Comparison of ENCODE assay signal across 8 mouse cellular contexts in the genomic region with DNA sequence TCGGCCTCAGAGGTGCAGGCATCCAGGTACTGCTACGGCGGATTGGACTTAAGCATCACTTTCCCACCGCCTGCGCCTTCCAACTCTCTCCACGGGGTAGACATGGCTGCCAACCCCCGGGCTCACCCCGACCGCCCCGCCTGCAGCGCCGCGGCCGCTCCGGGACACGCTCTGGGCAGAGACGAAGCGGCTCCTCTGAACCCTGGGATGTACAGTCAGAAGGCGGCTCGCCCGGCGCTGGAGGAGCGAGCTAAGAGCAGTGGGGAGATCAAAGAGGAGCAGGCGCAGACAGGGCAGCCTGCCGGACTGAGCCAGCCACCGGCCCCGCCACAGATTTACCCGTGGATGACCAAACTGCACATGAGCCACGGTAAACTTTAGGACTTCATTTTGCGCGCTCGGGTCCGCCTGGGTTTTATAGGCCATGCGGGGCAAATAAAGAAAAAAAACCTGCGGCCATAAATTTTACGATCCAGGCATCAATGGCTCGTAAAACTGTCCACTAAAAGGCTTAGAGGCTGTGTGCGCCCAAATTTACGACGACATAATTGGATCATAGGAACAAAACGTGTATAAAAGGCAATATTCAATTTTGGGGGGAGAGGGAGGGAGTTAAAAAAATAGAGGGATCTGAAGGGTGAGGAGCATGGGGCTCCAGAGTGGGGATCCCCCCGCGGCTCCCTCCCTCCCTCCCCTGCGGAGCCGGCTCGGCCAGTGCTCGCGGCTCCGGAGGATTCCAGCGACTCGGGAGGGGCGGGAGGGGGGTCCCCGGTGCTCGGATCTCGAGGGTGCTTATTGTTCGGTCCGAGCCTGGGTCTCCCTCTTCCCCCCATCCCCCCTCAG. TPM values are rescaled to one million over a fixed set of nuclear protein-coding genes. Genes with fewer than 3 reads are reported as not detected.
DNase-seq lines count a peak whose midpoint lies in the region; ATAC-seq and TF ChIP-seq lines count a peak whose summit lies in the region.

No protein-coding gene starts in this region.

- no peaks in the 10 kb centered on the region for H3K36me3 ChIP-seq in heart, embryonic 11.5 days (ENCODE audit: control insufficient read depth, insufficient read depth, low read length)
- H3K36me3 ChIP-seq in hindbrain, postnatal 0 days (ENCODE audit: insufficient read depth, low read length): no peaks in the 10 kb centered on the region
- no peaks in the 10 kb centered on the region for H3K36me3 ChIP-seq in liver, postnatal 0 days (replicated peaks; ENCODE audit: insufficient read depth, low read length)

- no peak for TF ChIP-seq EP300 in liver, postnatal 0 days (IDR thresholded peaks at IDR 0.05; ENCODE audit: low read depth)

- no peaks in the 10 kb centered on the region for H3K9me3 ChIP-seq in heart, embryonic 11.5 days (replicated peaks; ENCODE audit: control insufficient read depth, low read length)
- no peaks in the 10 kb centered on the region for H3K9me3 ChIP-seq in hindbrain, postnatal 0 days (ENCODE audit: low read length)
- no peaks in the 10 kb centered on the region for H3K9me3 ChIP-seq in liver, postnatal 0 days (ENCODE audit: low read length)

- 0 out of 2 replicates have a peak, but pooled peaks have one; percentile 40 for ATAC-seq in heart, embryonic 11.5 days (replicated peaks; ENCODE audit: insufficient number of reproducible peaks, low FRiP score, low TSS enrichment)
- peak; percentile 69 for ATAC-seq in hindbrain, postnatal 0 days
- no peak for ATAC-seq in liver, postnatal 0 days
- ATAC-seq in frontal cortex, adult (ENCODE audit: low TSS enrichment): no peak

- H3K27me3 ChIP-seq in heart, embryonic 11.5 days (ENCODE audit: control insufficient read depth, insufficient read depth, low read length): peaks cover 98% of the 10 kb centered on the region
- peaks cover 96% of the 10 kb centered on the region for H3K27me3 ChIP-seq in hindbrain, postnatal 0 days (ENCODE audit: insufficient read depth, low read length)
- H3K27me3 ChIP-seq in liver, postnatal 0 days (ENCODE audit: insufficient read depth, low read length): peaks cover 98% of the 10 kb centered on the region

- 1% methylated on average over 54 of the region's 57 CpGs for WGBS in heart, embryonic 11.5 days (ENCODE audit: insufficient replicate concordance)
- under 1% methylated on average over 50 of the region's 57 CpGs for WGBS in hindbrain, postnatal 0 days
- 2% methylated on average over 49 of the region's 57 CpGs for WGBS in liver, postnatal 0 days (ENCODE audit: insufficient replicate concordance)

- no peak for TF ChIP-seq CTCF in hindbrain, postnatal 0 days (IDR thresholded peaks at IDR 0.05; ENCODE audit: low read depth)
- no peak for TF ChIP-seq CTCF in liver, postnatal 0 days (IDR thresholded peaks at IDR 0.05; ENCODE audit: low read depth)

- DNase-seq in heart, postnatal 4 days: no peak
- peak; percentile 84 for DNase-seq in embryo, embryonic 10.5 days (ENCODE audit: low spot score)
- no peak for DNase-seq in hindbrain, postnatal 0 days (ENCODE audit: low spot score)
- DNase-seq in liver, postnatal 0 days: no peak
- no peak for DNase-seq in layer of hippocampus, adult 9-11 months
- no peak for DNase-seq in layer of hippocampus, adult 9-10 months (ENCODE audit: low spot score)

- no peak overlapping the region for H3K27ac ChIP-seq in heart, embryonic 11.5 days (ENCODE audit: low read depth, low read length)
- H3K27ac ChIP-seq in hindbrain, postnatal 0 days: peak overlapping the region; percentile 36; the same call in 1 of the 2 replicates
- no peak overlapping the region for H3K27ac ChIP-seq in liver, postnatal 0 days (ENCODE audit: low read depth)

- 0 out of 2 replicates have a peak, but pooled peaks cover 3% of the 10 kb centered on the region for H3K4me1 ChIP-seq in heart, embryonic 11.5 days (ENCODE audit: control insufficient read depth, insufficient read depth, low read length)
- H3K4me1 ChIP-seq in hindbrain, postnatal 0 days (ENCODE audit: insufficient read depth, low read length): no peaks in the 10 kb centered on the region
- H3K4me1 ChIP-seq in liver, postnatal 0 days (ENCODE audit: insufficient read depth): no peaks in the 10 kb centered on the region

- peak overlapping the region; percentile 44 for H3K4me2 ChIP-seq in heart, embryonic 11.5 days
- H3K4me2 ChIP-seq in hindbrain, postnatal 0 days (ENCODE audit: low read depth, low read length): peak overlapping the region; percentile 57
- H3K4me2 ChIP-seq in liver, postnatal 0 days (ENCODE audit: low read depth, low read length): no peak overlapping the region; the same call in 1 of the 2 replicates

- peak overlapping the region; percentile 20 for H3K4me3 ChIP-seq in heart, embryonic 11.5 days (ENCODE audit: low read depth, low read length)
- H3K4me3 ChIP-seq in hindbrain, postnatal 0 days (ENCODE audit: low read length): peak overlapping the region; percentile 27
- H3K4me3 ChIP-seq in liver, postnatal 0 days (ENCODE audit: low read depth, low read length): peak overlapping the region; percentile 8; the same call in 1 of the 2 replicates

- no peak overlapping the region for H3K9ac ChIP-seq in heart, embryonic 11.5 days (ENCODE audit: low read depth, low read length)
- H3K9ac ChIP-seq in hindbrain, postnatal 0 days (replicated peaks; ENCODE audit: low read length): peak overlapping the region; percentile 33
- H3K9ac ChIP-seq in liver, postnatal 0 days (replicated peaks): no peak overlapping the region

RNA-seq across cellular contexts. Expression of a gene that starts 4.3 kb away (rescaled TPM):
- 1.2 and 2.0 TPM in 2 replicates for polyA plus RNA-seq in heart, embryonic 11.5 days (2014; fragmentation: Nextera tagmentation; extraction: Ambion mirVana)
- under 1 TPM in 1 of 2 experiments, not detected in 1; 0.14 TPM for total RNA-seq in heart, postnatal 4 days (2021)
- total RNA-seq in hindbrain, postnatal 0 days (2014; rRNA removed): 12.5 and 13.1 TPM in 2 replicates
- polyA plus RNA-seq in hindbrain, postnatal 0 days (2015; fragmentation: Nextera tagmentation; extraction: Ambion mirVana): 33.0 and 35.4 TPM in 2 replicates
- 0.07 and 0.11 TPM in 2 replicates for polyA plus RNA-seq in liver, postnatal 0 days (2015; fragmentation: Nextera tagmentation; extraction: Ambion mirVana)

RNA-seq across cellular contexts. Expression of a gene that starts 16.3 kb away (rescaled TPM):
- polyA plus RNA-seq in heart, embryonic 11.5 days (2014; fragmentation: Nextera tagmentation; extraction: Ambion mirVana): 0.49 and 0.51 TPM in 2 replicates
- under 1 TPM in 1 of 2 experiments, not detected in 1; 0.16 TPM for total RNA-seq in heart, postnatal 4 days (2021)
- total RNA-seq in hindbrain, postnatal 0 days (2014; rRNA removed): 0.43 and 1.4 TPM in 2 replicates
- 0.59 and 1.2 TPM in 2 replicates for polyA plus RNA-seq in hindbrain, postnatal 0 days (2015; fragmentation: Nextera tagmentation; extraction: Ambion mirVana)
- not detected in 2 replicates for polyA plus RNA-seq in liver, postnatal 0 days (2015; fragmentation: Nextera tagmentation; extraction: Ambion mirVana)

RNA-seq across cellular contexts. Expression of a gene that starts 24.0 kb away (rescaled TPM):
- polyA plus RNA-seq in heart, embryonic 11.5 days (2014; fragmentation: Nextera tagmentation; extraction: Ambion mirVana): 0.11 and 0.20 TPM in 2 replicates
- not detected for total RNA-seq in heart, postnatal 4 days (2021)
- total RNA-seq in hindbrain, postnatal 0 days (2014; rRNA removed): 0.26 TPM in 1 of 2 replicates, not detected in the other
- not detected in 2 replicates for polyA plus RNA-seq in hindbrain, postnatal 0 days (2015; fragmentation: Nextera tagmentation; extraction: Ambion mirVana)
- polyA plus RNA-seq in liver, postnatal 0 days (2015; fragmentation: Nextera tagmentation; extraction: Ambion mirVana): not detected in 2 replicates

RNA-seq across cellular contexts. Expression of a gene that starts 38.1 kb away (rescaled TPM):
- not detected in 2 replicates for polyA plus RNA-seq in heart, embryonic 11.5 days (2014; fragmentation: Nextera tagmentation; extraction: Ambion mirVana)
- total RNA-seq in heart, postnatal 4 days (2021): not detected
- total RNA-seq in hindbrain, postnatal 0 days (2014; rRNA removed): not detected in 2 replicates
- not detected in 2 replicates for polyA plus RNA-seq in hindbrain, postnatal 0 days (2015; fragmentation: Nextera tagmentation; extraction: Ambion mirVana)
- not detected in 2 replicates for polyA plus RNA-seq in liver, postnatal 0 days (2015; fragmentation: Nextera tagmentation; extraction: Ambion mirVana)

RNA-seq across cellular contexts. Expression of a gene that starts 47.1 kb away (rescaled TPM):
- polyA plus RNA-seq in heart, embryonic 11.5 days (2014; fragmentation: Nextera tagmentation; extraction: Ambion mirVana): 1.7 TPM in 2 replicates
- total RNA-seq in heart, postnatal 4 days (2021): not detected
- total RNA-seq in hindbrain, postnatal 0 days (2014; rRNA removed): 5.4 and 8.7 TPM in 2 replicates
- polyA plus RNA-seq in hindbrain, postnatal 0 days (2015; fragmentation: Nextera tagmentation; extraction: Ambion mirVana): 6.4 and 7.3 TPM in 2 replicates
- not detected in 2 replicates for polyA plus RNA-seq in liver, postnatal 0 days (2015; fragmentation: Nextera tagmentation; extraction: Ambion mirVana)

Comparison
In these comparisons a context has a peak if more than half of its experiments do, and no peak if none do; other contexts are left out.
1. ATAC-seq: peak in heart, embryonic 11.5 days (single experiment) and hindbrain, postnatal 0 days (single experiment); none in liver, postnatal 0 days (single experiment) and frontal cortex, adult (single experiment).
2. RNA of a gene that starts 4.3 kb away (polyA plus RNA-seq): 33.0 to 35.4 TPM in hindbrain, postnatal 0 days; 1.2 to 2.0 TPM in heart, embryonic 11.5 days and 0.07 to 0.11 TPM in liver, postnatal 0 days; every median in the first group is over 10 times any median in the second.
3. Peak in every context shown above with its lines, with median percentiles within 50 percentile points of each other: H3K4me3 ChIP-seq.